ENCODE assay signal across 9 mouse cellular contexts in the genomic region with DNA sequence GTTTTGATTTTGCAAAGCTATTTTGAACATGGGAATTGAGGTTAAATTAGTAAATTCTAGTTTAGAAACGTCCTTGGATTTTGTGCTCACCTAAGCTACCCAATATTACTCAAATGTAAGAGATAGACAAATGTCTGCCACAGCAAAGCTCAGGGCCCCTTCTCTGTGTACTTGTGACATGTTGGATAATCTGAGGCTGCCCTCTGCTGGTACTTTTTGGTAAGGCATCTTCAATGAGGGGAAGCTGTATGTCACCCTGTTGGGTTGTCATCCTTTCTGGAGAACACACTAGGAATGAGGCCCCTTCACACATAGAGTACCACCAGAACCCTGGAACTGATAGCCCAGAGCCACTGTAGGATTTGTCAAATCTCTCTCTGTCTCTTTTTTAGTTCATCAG. TPM values are rescaled to one million over a fixed set of nuclear protein-coding genes. Genes with fewer than 3 reads are reported as not detected.
DNase-seq lines count a peak whose midpoint lies in the region; ATAC-seq and TF ChIP-seq lines count a peak whose summit lies in the region.
"Had no signal": no experiment of that assay in that cellular context is flagged by ENCODE, and none has a peak within 500 bp of the region (broad histone marks: within the 10 kb centered on the region; RNA-seq: fewer than 3 reads in every experiment).

No protein-coding gene starts in this region.

- intact Hi-C loops in gastrocnemius, adult 2 months (cut with DNase I), result loop anchor here (1.0 kb wide), 1 partner anchor 59 kb away; no protein-coding TSS in a partner anchor

- no peak overlapping the region for H3K27ac ChIP-seq in gastrocnemius, adult 2 months
- no peak overlapping the region for H3K27ac ChIP-seq in kidney, adult 2 months (ENCODE audit: insufficient read depth, low read depth, low read length)
- no peak overlapping the region for H3K27ac ChIP-seq in limb, embryonic 11.5 days (replicated peaks; ENCODE audit: low read depth, low read length)
- no peak overlapping the region for H3K27ac ChIP-seq in testis, adult 2 months (ENCODE audit: control insufficient read depth, insufficient read depth, low read depth, low read length)

- H3K9me3 ChIP-seq in limb, embryonic 11.5 days (ENCODE audit: control insufficient read depth, low read length), result no peaks in the 10 kb centered on the region

- 3% methylated on average over 1 of the region's 1 CpGs for WGBS in kidney, adult 2 months
- WGBS in limb, embryonic 11.5 days, result 3% methylated on average over 1 of the region's 1 CpGs

- peak; percentile 84 for DNase-seq in 416B (ENCODE audit: low read depth)
- DNase-seq in R1 (ENCODE audit: low read depth, low spot score), result peak; percentile 77
- peak; percentile 91 to 95 for DNase-seq in cerebellum, postnatal 10 days
- DNase-seq in gastrocnemius, adult 2 months, result peak; percentile 79
- peak; percentile 84 for DNase-seq in kidney, adult 2 months
- DNase-seq in limb, embryonic 11.5 days (ENCODE audit: low spot score), result peak; percentile 91
- DNase-seq in natural killer cell, adult 2 months (ENCODE audit: low spot score in 2 of 2), result peak; percentile 73 to 74

- TF ChIP-seq CTCF in gastrocnemius, adult 2 months (IDR thresholded peaks at IDR 0.05), result peak; percentile 93; the same call in 1 of the 2 replicates
- peak; percentile 69 for TF ChIP-seq CTCF in kidney, adult 2 months (conservative IDR thresholded peaks at IDR 0.05; ENCODE audit: insufficient read depth, insufficient read length, low read depth, low read length)
- peak; percentile 9; the same call in 1 of the 2 replicates for TF ChIP-seq CTCF in testis, adult 2 months (IDR thresholded peaks at IDR 0.05; ENCODE audit: control insufficient read depth, insufficient read depth, insufficient replicate concordance, low read depth, low read length)

- H3K4me3 ChIP-seq in gastrocnemius, adult 2 months, result no peak overlapping the region
- H3K4me3 ChIP-seq in kidney, adult 2 months (ENCODE audit: insufficient read depth, low read depth, low read length), result no peak overlapping the region
- no peak overlapping the region for H3K4me3 ChIP-seq in limb, embryonic 11.5 days (ENCODE audit: low read depth, low read length)
- no peak overlapping the region for H3K4me3 ChIP-seq in testis, adult 2 months (ENCODE audit: control insufficient read depth, low read depth, low read length)
- H3K4me3 ChIP-seq: erythroblast, embryonic 14.5 days had no signal

- no peak overlapping the region for H3K9ac ChIP-seq in limb, embryonic 11.5 days (ENCODE audit: low read length)

- TF ChIP-seq POLR2A in kidney, adult 2 months (IDR thresholded peaks at IDR 0.05; ENCODE audit: low read depth, low read length), result no peak
- TF ChIP-seq POLR2A in testis, adult 2 months (IDR thresholded peaks at IDR 0.05; ENCODE audit: control insufficient read depth, low read depth, low read length), result no peak

- no peak for ATAC-seq in limb, embryonic 11.5 days (ENCODE audit: insufficient number of reproducible peaks, low FRiP score, low TSS enrichment, low read depth)

- H3K27me3 ChIP-seq in kidney, adult 2 months (replicated peaks; ENCODE audit: control insufficient read depth, insufficient read depth, low read length), result no peaks in the 10 kb centered on the region
- no peaks in the 10 kb centered on the region for H3K27me3 ChIP-seq in limb, embryonic 11.5 days (ENCODE audit: control insufficient read depth, insufficient read depth, low read length)
- no peaks in the 10 kb centered on the region for H3K27me3 ChIP-seq in testis, adult 2 months (ENCODE audit: control insufficient read depth, insufficient read depth, low read length)

- H3K36me3 ChIP-seq in kidney, adult 2 months (ENCODE audit: control insufficient read depth, insufficient read depth, low read length), result no peaks in the 10 kb centered on the region
- no peaks in the 10 kb centered on the region for H3K36me3 ChIP-seq in limb, embryonic 11.5 days (ENCODE audit: control insufficient read depth, insufficient read depth, low read length)
- H3K36me3 ChIP-seq in testis, adult 2 months (ENCODE audit: control insufficient read depth, insufficient read depth, low read length), result no peaks in the 10 kb centered on the region

- H3K4me1 ChIP-seq in kidney, adult 2 months (ENCODE audit: control insufficient read depth, insufficient read depth, low read length), result no peaks in the 10 kb centered on the region; the same call in 1 of the 2 replicates
- H3K4me1 ChIP-seq in limb, embryonic 11.5 days (ENCODE audit: control insufficient read depth, insufficient read depth, low read length), result peaks cover 3% of the 10 kb centered on the region; the same call in 1 of the 2 replicates
- H3K4me1 ChIP-seq in testis, adult 2 months (ENCODE audit: control insufficient read depth, insufficient read depth, low read length), result no peaks in the 10 kb centered on the region; the same call in 1 of the 2 replicates

- H3K4me2 ChIP-seq in limb, embryonic 11.5 days (ENCODE audit: low read depth, severe bottlenecking), result no peak overlapping the region

RNA-seq across cellular contexts. Expression of a gene that starts 26.9 kb away (rescaled TPM):
- 10 to 100 TPM; 28.0 to 52.6 TPM for total RNA-seq in gastrocnemius, adult 2 months (2021)
- 122 and 131 TPM in 2 replicates for polyA plus RNA-seq in kidney, adult 2 months (2012; rRNA removed)
- polyA plus RNA-seq in limb, embryonic 11.5 days (2014; fragmentation: Nextera tagmentation; extraction: Ambion mirVana), result 146 and 153 TPM in 2 replicates
- polyA plus RNA-seq in testis, adult 2 months (2012; rRNA removed), result 73.6 and 96.8 TPM in 2 replicates

Comparison
In these comparisons a context has a peak if more than half of its experiments do, and no peak if none do; other contexts are left out.
1. CTCF ChIP-seq: peak in every context shown above with its lines; median percentile 93 in gastrocnemius, adult 2 months; 69 in kidney, adult 2 months; 9 in testis, adult 2 months.